Comparison of ENCODE assay signal across 7 mouse cellular contexts in genomic region chr7:4130686-4131452, GRCm38 (mm10). TPM values are rescaled to one million over a fixed set of nuclear protein-coding genes. Genes with fewer than 3 reads are reported as not detected.
DNase-seq lines count a peak whose midpoint lies in the region; ATAC-seq lines count a peak whose summit lies in the region.

No protein-coding gene starts in this region.

- H3K4me1 ChIP-seq in forebrain, embryonic 15.5 days = peaks cover 25% of the 10 kb centered on the region
- H3K4me1 ChIP-seq in hindbrain, embryonic 12.5 days = peaks cover 13% of the 10 kb centered on the region

- no peaks in the 10 kb centered on the region for H3K9me3 ChIP-seq in forebrain, embryonic 15.5 days
- no peaks in the 10 kb centered on the region for H3K9me3 ChIP-seq in hindbrain, embryonic 12.5 days (replicated peaks)

- WGBS in forebrain, embryonic 15.5 days = 25% methylated on average over 13 of the region's 13 CpGs
- WGBS in hindbrain, embryonic 12.5 days = 40% methylated on average over 13 of the region's 13 CpGs

- peak; percentile 92 for DNase-seq in NIH3T3 (ENCODE audit: low read depth)
- peak; percentile 81 for DNase-seq in cerebellum, adult 11 months
- peak; percentile 73 to 77 for DNase-seq in layer of hippocampus, postnatal 36 days
- peak; percentile 69 for DNase-seq in right cerebral cortex, postnatal 25 days

- H3K36me3 ChIP-seq in forebrain, embryonic 15.5 days = peaks cover 14% of the 10 kb centered on the region
- peaks cover 34% of the 10 kb centered on the region for H3K36me3 ChIP-seq in hindbrain, embryonic 12.5 days

- H3K4me3 ChIP-seq in forebrain, embryonic 15.5 days = no peak overlapping the region
- H3K4me3 ChIP-seq in hindbrain, embryonic 12.5 days = no peak overlapping the region

- no peaks in the 10 kb centered on the region for H3K27me3 ChIP-seq in forebrain, embryonic 15.5 days
- no peaks in the 10 kb centered on the region for H3K27me3 ChIP-seq in hindbrain, embryonic 12.5 days

- 0 out of 2 replicates have a peak overlapping the region, but pooled peaks have one; percentile 11 for H3K9ac ChIP-seq in forebrain, embryonic 15.5 days (replicated peaks)
- H3K9ac ChIP-seq in hindbrain, embryonic 12.5 days = 0 out of 2 replicates have a peak overlapping the region, but pooled peaks have one; percentile 35

- peak overlapping the region; percentile 6; the same call in 1 of the 2 replicates for H3K4me2 ChIP-seq in forebrain, embryonic 15.5 days (replicated peaks)
- peak overlapping the region; percentile 21; the same call in 1 of the 2 replicates for H3K4me2 ChIP-seq in hindbrain, embryonic 12.5 days (replicated peaks)

- ATAC-seq in forebrain, embryonic 15.5 days (replicated peaks) = peak; percentile 55
- ATAC-seq in hindbrain, embryonic 12.5 days (ENCODE audit: low FRiP score) = peak; percentile 85
- peak; percentile 94 for ATAC-seq in megakaryocyte, adult 5-6 weeks (ENCODE audit: poor library complexity, severe bottlenecking)

- peak overlapping the region; percentile 69 for H3K27ac ChIP-seq in forebrain, embryonic 15.5 days (replicated peaks)
- H3K27ac ChIP-seq in hindbrain, embryonic 12.5 days = peak overlapping the region; percentile 66

RNA-seq across cellular contexts. Expression of gene Leng8, which starts 6.0 kb away (rescaled TPM):
- polyA plus RNA-seq in forebrain, embryonic 15.5 days (2015; fragmentation: Nextera tagmentation; extraction: Ambion mirVana) = 78.8 and 85.9 TPM in 2 replicates
- polyA plus RNA-seq in hindbrain, embryonic 12.5 days (2016; fragmentation: Nextera tagmentation; extraction: Ambion mirVana) = 115 and 118 TPM in 2 replicates
- 100 to 1,000 TPM; 154 to 191 TPM for total RNA-seq in layer of hippocampus, postnatal 36 days (2021)
- 34.2 and 48.8 TPM in 2 replicates for total RNA-seq in megakaryocyte, adult 5-6 weeks (2015)
- total RNA-seq in megakaryocyte, adult 5-6 weeks (2017) = 35.2 TPM in 2 replicates

RNA-seq across cellular contexts. Expression of gene Ttyh1, which starts 11.7 kb away (rescaled TPM):
- polyA plus RNA-seq in forebrain, embryonic 15.5 days (2015; fragmentation: Nextera tagmentation; extraction: Ambion mirVana) = 105 and 106 TPM in 2 replicates
- polyA plus RNA-seq in hindbrain, embryonic 12.5 days (2016; fragmentation: Nextera tagmentation; extraction: Ambion mirVana) = 108 and 110 TPM in 2 replicates
- 100 to 1,000 TPM; 554 to 570 TPM for total RNA-seq in layer of hippocampus, postnatal 36 days (2021)
- total RNA-seq in megakaryocyte, adult 5-6 weeks (2015) = not detected in 2 replicates
- not detected in 2 replicates for total RNA-seq in megakaryocyte, adult 5-6 weeks (2017)

RNA-seq across cellular contexts. Expression of gene Leng9, which starts 19.3 kb away (rescaled TPM):
- 4.8 and 5.7 TPM in 2 replicates for polyA plus RNA-seq in forebrain, embryonic 15.5 days (2015; fragmentation: Nextera tagmentation; extraction: Ambion mirVana)
- 3.6 and 4.3 TPM in 2 replicates for polyA plus RNA-seq in hindbrain, embryonic 12.5 days (2016; fragmentation: Nextera tagmentation; extraction: Ambion mirVana)
- total RNA-seq in layer of hippocampus, postnatal 36 days (2021) = 1 to 10 TPM; 5.5 to 5.9 TPM
- 2.6 and 3.0 TPM in 2 replicates for total RNA-seq in megakaryocyte, adult 5-6 weeks (2015)
- total RNA-seq in megakaryocyte, adult 5-6 weeks (2017) = 4.1 and 5.2 TPM in 2 replicates

RNA-seq across cellular contexts. Expression of gene Cdc42ep5, which starts 33.8 kb away (rescaled TPM):
- 4.1 and 6.0 TPM in 2 replicates for polyA plus RNA-seq in forebrain, embryonic 15.5 days (2015; fragmentation: Nextera tagmentation; extraction: Ambion mirVana)
- 24.2 and 25.7 TPM in 2 replicates for polyA plus RNA-seq in hindbrain, embryonic 12.5 days (2016; fragmentation: Nextera tagmentation; extraction: Ambion mirVana)
- 1 to 10 TPM in 1 of 2 experiments, under 1 TPM in 1; 0.95 to 1.1 TPM for total RNA-seq in layer of hippocampus, postnatal 36 days (2021)
- not detected in 2 replicates for total RNA-seq in megakaryocyte, adult 5-6 weeks (2015)
- not detected in 2 replicates for total RNA-seq in megakaryocyte, adult 5-6 weeks (2017)

Comparison
In these comparisons a context has a peak if more than half of its experiments do, and no peak if none do; other contexts are left out.
1. RNA of gene Ttyh1, which starts 11.7 kb away (total RNA-seq): 554 to 570 TPM in layer of hippocampus, postnatal 36 days; not detected in megakaryocyte, adult 5-6 weeks; every median in the first group is over 100 times any median in the second.
2. Peak in every context shown above with its lines, with median percentiles within 50 percentile points of each other: DNase-seq and ATAC-seq.